In the genomic region with DNA sequence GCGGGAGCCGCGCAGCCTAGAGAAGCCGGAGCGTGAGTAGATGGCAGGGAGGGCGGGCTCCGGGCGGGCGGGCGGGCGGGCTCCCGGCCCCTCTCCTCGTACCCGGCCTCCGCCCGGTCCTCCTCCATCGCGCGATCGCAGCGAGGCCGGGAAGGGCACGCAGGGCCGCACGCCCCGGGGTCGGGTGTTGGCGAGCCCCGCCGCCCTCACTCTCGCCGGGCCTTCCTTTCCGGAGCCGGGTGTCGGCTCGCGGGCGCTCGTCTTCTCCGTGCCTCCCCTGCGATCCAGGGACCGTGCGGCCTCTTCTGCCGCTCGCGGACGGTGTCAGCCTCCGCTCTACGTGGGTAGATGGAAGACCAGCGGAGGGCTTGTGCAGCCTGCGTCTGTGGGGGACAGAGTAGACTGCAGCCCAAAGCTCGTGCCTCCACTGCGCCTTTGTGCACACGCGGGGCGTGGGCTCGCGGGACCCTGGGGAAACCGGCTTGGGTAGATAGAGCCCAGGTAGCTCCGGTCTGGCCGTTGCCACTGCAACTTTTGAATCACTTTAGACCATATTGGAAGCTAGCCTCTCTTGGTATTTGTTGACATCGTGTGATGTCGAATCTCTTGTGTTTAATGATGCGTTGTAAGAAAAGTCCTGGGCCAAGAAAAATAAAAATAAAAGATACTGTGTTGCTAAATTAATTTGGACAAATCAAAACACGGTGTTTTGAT, we compare ENCODE assay signal across 8 mouse cellular contexts. TPM values are rescaled to one million over a fixed set of nuclear protein-coding genes. Genes with fewer than 3 reads are reported as not detected.
A peak's percentile ranks its signal among the peaks of the same experiment; 100 is the strongest.
DNase-seq lines count a peak whose midpoint lies in the region; ATAC-seq lines count a peak whose summit lies in the region.

Pik3ca (plus strand) TSS at position 211 of the 714 bp plus-strand sequence.

- no peaks in the 10 kb centered on the region for H3K27me3 ChIP-seq in hindbrain, embryonic 11.5 days (ENCODE audit: control insufficient read depth, insufficient read depth, low read length)

- peak within 1 kb of the TSS; percentile 80 for H3K9ac ChIP-seq in hindbrain, embryonic 11.5 days (ENCODE audit: low read depth, low read length)

- peak; percentile 79 for DNase-seq in ZHBTc4 (ENCODE audit: low read depth, low spot score)
- DNase-seq in cerebellum, postnatal 10 days: peak; percentile 70 to 74
- peak; percentile 34 to 59 for DNase-seq in frontal cortex, postnatal 10 days (ENCODE audit: low spot score in 2 of 2)
- peak; percentile 73 for DNase-seq in hindbrain, embryonic 11.5 days (ENCODE audit: low spot score)
- peak; percentile 61 to 62 for DNase-seq in layer of hippocampus, postnatal 36 days
- peak; percentile 59 to 67 for DNase-seq in right cerebral cortex, postnatal 10 days (ENCODE audit: low spot score in 2 of 2)
- peak; percentile 55 to 60 for DNase-seq in urinary bladder, postnatal 4 days (ENCODE audit: low spot score in 2 of 2)

- H3K36me3 ChIP-seq in hindbrain, embryonic 11.5 days (ENCODE audit: control insufficient read depth, insufficient read depth, low read length): no peaks in the 10 kb centered on the region

- peak; percentile 74 for ATAC-seq in hindbrain, embryonic 11.5 days (ENCODE audit: low FRiP score)
- ATAC-seq in megakaryocyte, adult 5-6 weeks (ENCODE audit: poor library complexity, severe bottlenecking): peak; percentile 27

- no peaks in the 10 kb centered on the region for H3K9me3 ChIP-seq in hindbrain, embryonic 11.5 days (ENCODE audit: control insufficient read depth, low read length)

- H3K4me2 ChIP-seq in hindbrain, embryonic 11.5 days (replicated peaks; ENCODE audit: low read depth, low read length): peak within 1 kb of the TSS; percentile 58

- H3K4me1 ChIP-seq in hindbrain, embryonic 11.5 days (replicated peaks; ENCODE audit: control insufficient read depth, insufficient read depth, low read length): no peaks in the 10 kb centered on the region

- under 1% methylated on average over 48 of the region's 65 CpGs for WGBS in hindbrain, embryonic 11.5 days

- H3K27ac ChIP-seq in hindbrain, embryonic 11.5 days (ENCODE audit: low read depth, low read length): peak within 1 kb of the TSS; percentile 97

- peak within 1 kb of the TSS; percentile 88 for H3K4me3 ChIP-seq in hindbrain, embryonic 11.5 days (ENCODE audit: low read depth, low read length)

RNA-seq across cellular contexts. Expression of gene Pik3ca, which starts in this region (rescaled TPM):
- 17.8 and 21.6 TPM in 2 replicates for polyA plus RNA-seq in hindbrain, embryonic 11.5 days (2014; fragmentation: Nextera tagmentation; extraction: Ambion mirVana)
- total RNA-seq in layer of hippocampus, postnatal 36 days (2021): 10 to 100 TPM; 51.1 to 53.8 TPM
- 23.5 and 25.0 TPM in 2 replicates for total RNA-seq in megakaryocyte, adult 5-6 weeks (2015)
- 31.1 and 32.4 TPM in 2 replicates for total RNA-seq in megakaryocyte, adult 5-6 weeks (2017)

Comparison
In these comparisons a context has a peak if more than half of its experiments do, and no peak if none do; other contexts are left out.
1. Peak in every context shown above with its lines: DNase-seq, ATAC-seq, H3K4me3 ChIP-seq and H3K27ac ChIP-seq.